Mouse (Mus musculus) urinary bladder, postnatal 4 days (tissue): ENCODE measurements around the gene Tnfsfm13.
"Not testable (repeated sequence)": the region's sequence is repeated elsewhere in the genome, so short reads cannot be mapped to it uniquely, and the experiment has no call there.

Experiments used
- DNase-seq, 2 experiments: peaks; one replicate each; pipeline ENCODE4 v3.0.0; 2021 to 2022; ENCODE audit warnings: low spot score in 2 of 2

The Tnfsfm13 gene

GRCm38 (mm10) chr11:69695361-69696181 lies at the start of gene Tnfsfm13, which contains the start of gene Tnfsf12:
Gene Tnfsfm13, minus strand, starts transcription at chr11:69696098.
Gene Tnfsf12, minus strand, starts transcription at chr11:69695849.
- DNase-seq = peak; percentile 78 to 81

- not testable (repeated sequence) for DNase-seq
These were observed 35.5 kb upstream of the Tnfsfm13 start for GRCm38 (mm10) chr11:69731408-69731807.

GRCm38 (mm10) chr11:69729063-69729462 lies 33.2 kb upstream of the Tnfsfm13 start:
- DNase-seq = no peak

- DNase-seq = no peak
These were observed 30.1 kb upstream of the Tnfsfm13 start for GRCm38 (mm10) chr11:69725951-69726350.

- no peak for DNase-seq
These were observed 27.2 kb upstream of the Tnfsfm13 start for GRCm38 (mm10) chr11:69723074-69723473.

- no peak for DNase-seq
These were observed 25.0 kb upstream of the Tnfsfm13 start for GRCm38 (mm10) chr11:69720852-69721251.

- DNase-seq = no peak
These were observed 23.5 kb upstream of the Tnfsfm13 start for GRCm38 (mm10) chr11:69719423-69719822.

GRCm38 (mm10) chr11:69718661-69719060 lies 22.8 kb upstream of the Tnfsfm13 start:
- DNase-seq = no peak

GRCm38 (mm10) chr11:69716953-69717352 lies 21.1 kb upstream of the Tnfsfm13 start:
- no peak for DNase-seq

- DNase-seq = no peak
These were observed 20.0 kb upstream of the Tnfsfm13 start for GRCm38 (mm10) chr11:69715929-69716328.

- DNase-seq = no peak
These were observed 19.6 kb upstream of the Tnfsfm13 start for GRCm38 (mm10) chr11:69715482-69715881.

GRCm38 (mm10) chr11:69714636-69715329 lies 18.9 kb upstream of the Tnfsfm13 start:
- DNase-seq = no peak

- DNase-seq = no peak
These were observed 17.2 kb upstream of the Tnfsfm13 start for GRCm38 (mm10) chr11:69712954-69713672.

GRCm38 (mm10) chr11:69711082-69711481 lies 15.2 kb upstream of the Tnfsfm13 start:
- no peak for DNase-seq

GRCm38 (mm10) chr11:69710470-69710869 lies 14.6 kb upstream of the Tnfsfm13 start:
- no peak for DNase-seq

GRCm38 (mm10) chr11:69709554-69710446 lies 13.9 kb upstream of the Tnfsfm13 start:
- no peak for DNase-seq

GRCm38 (mm10) chr11:69708614-69709265 lies 12.8 kb upstream of the Tnfsfm13 start:
- DNase-seq = no peak

GRCm38 (mm10) chr11:69707873-69708381 lies 12.0 kb upstream of the Tnfsfm13 start:
- no peak for DNase-seq

- DNase-seq = no peak
These were observed 11.6 kb upstream of the Tnfsfm13 start for GRCm38 (mm10) chr11:69707480-69707847.

- DNase-seq = peak in 1 of 2 experiments; percentile 35
These were observed 11.0 kb upstream of the Tnfsfm13 start for GRCm38 (mm10) chr11:69706775-69707479.
